Mouse (Mus musculus) forebrain, embryonic 13.5 days (tissue): Measurements from ENCODE around the gene Rgs12. TPM values are rescaled to one million over a fixed set of nuclear protein-coding genes. Genes with fewer than 3 reads are reported as not detected.
A peak's percentile ranks its signal among the peaks of the same experiment; 100 is the strongest.

ENCODE experiments used
- ATAC-seq: fragments of 200-750 bp; cut with Nextera tagmentation; 2 replicates; pipeline ENCODE4 v1.8.0; 2017
- H3K27ac ChIP-seq: fragments of 300-500 bp; sonication (generic); 2 replicates; pipeline ENCODE4 v1.5.1; 2015; ENCODE audit warnings: inconsistent platforms, mild to moderate bottlenecking, moderate library complexity
- H3K27me3 ChIP-seq: fragments of 300-500 bp; sonication (generic); 2 replicates; pipeline ENCODE4 v1.6.1; 2015; ENCODE audit warnings: mild to moderate bottlenecking, inconsistent platforms
- H3K36me3 ChIP-seq: fragments of 300-500 bp; sonication (generic); 2 replicates; pipeline ENCODE4 v1.6.1; 2015; ENCODE audit warnings: mild to moderate bottlenecking, inconsistent platforms; ENCODE audit not compliant: poor library complexity, severe bottlenecking
- H3K4me1 ChIP-seq: fragments of 300-500 bp; sonication (generic); 2 replicates; pipeline ENCODE4 v1.6.1; 2015; ENCODE audit warnings: inconsistent platforms
- H3K4me2 ChIP-seq: fragments of 300-500 bp; sonication (generic); 2 replicates; pipeline ENCODE4 v1.6.1; 2015; ENCODE audit warnings: inconsistent platforms, mild to moderate bottlenecking, moderate library complexity
- H3K4me3 ChIP-seq: fragments of 300-500 bp; sonication (generic); 2 replicates; pipeline ENCODE4 v1.5.1; 2015; ENCODE audit warnings: mild to moderate bottlenecking, inconsistent platforms
- H3K9ac ChIP-seq: fragments of 300-500 bp; sonication (generic); 2 replicates; pipeline ENCODE4 v1.6.1; 2015; ENCODE audit warnings: mild to moderate bottlenecking, inconsistent platforms
- H3K9me3 ChIP-seq: fragments of 300-500 bp; sonication (generic); replicated peaks from 2 replicates; pipeline ENCODE4 v1.6.1; 2016; ENCODE audit warnings: inconsistent platforms
- WGBS: fragments of 180-500 bp; shearing (Covaris S2); methylation state at CpG from one replicate; pipeline ENCODE4 v1.1.7; 2015; 5-methylcytosine and 5-hydroxymethylcytosine counted together
- polyA plus RNA-seq: library from polyadenylated mRNA; unstranded; fragments of >200 nt; fragmentation: Nextera tagmentation; extraction: Ambion mirVana; gene quantifications from 2 replicates; pipeline ENCODE4 v1.2.1, GENCODE M21; 2015

The Rgs12 gene
- polyA plus RNA-seq, 1 experiment from 2014 or later: 64.7 TPM

DNA sequence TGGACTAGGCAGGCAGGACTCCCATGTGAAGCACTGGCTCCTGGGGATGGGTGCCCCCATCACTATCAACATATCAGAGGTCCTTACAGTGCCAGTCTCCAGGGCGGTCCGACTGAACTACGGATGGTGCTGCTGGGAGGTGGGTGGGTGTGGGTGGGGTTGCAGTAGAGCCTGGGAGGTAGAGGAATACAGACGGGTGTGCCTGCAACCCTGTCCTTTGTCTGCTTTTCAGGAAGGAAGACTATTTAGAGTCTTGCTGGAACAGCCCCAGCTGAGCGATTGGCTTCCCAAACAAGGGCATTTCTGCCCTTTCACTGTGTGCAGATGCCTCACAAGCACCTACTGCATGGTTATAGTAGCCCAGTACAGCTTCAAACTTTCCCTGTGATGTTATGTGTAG, 19.1 kb downstream of the Rgs12 start:
- H3K4me1 ChIP-seq: peaks cover 5% of the 10 kb centered on the region; the same call in 1 of the 2 replicates
- H3K4me2 ChIP-seq: no peak overlapping the region
- no peaks in the 10 kb centered on the region for H3K9me3 ChIP-seq
- H3K27ac ChIP-seq: no peak overlapping the region
- H3K27me3 ChIP-seq: no peaks in the 10 kb centered on the region
- no peak for ATAC-seq
- H3K9ac ChIP-seq: no peak overlapping the region
- WGBS: 84% methylated on average over 5 of the region's 5 CpGs
- peaks cover 69% of the 10 kb centered on the region for H3K36me3 ChIP-seq
- no peak overlapping the region for H3K4me3 ChIP-seq

DNA sequence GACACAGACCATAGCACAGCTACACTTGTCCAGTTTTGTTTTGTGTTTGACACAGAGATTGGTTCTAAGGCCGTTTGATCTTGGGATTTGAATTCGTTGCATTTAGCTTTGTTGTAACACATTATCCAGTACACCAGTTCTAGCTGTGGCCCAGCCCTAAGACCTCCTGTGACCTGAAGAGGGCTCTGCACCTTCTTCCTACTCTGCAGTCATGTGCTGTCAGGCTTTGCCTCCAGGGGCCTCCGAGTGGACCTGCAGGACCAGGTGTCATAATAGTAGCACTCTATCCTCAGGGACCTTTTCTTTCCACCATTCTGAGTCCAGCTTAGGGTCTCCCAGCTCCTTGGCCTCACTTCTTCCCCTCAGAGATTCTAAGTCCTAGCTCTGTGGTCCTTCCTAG, 23.2 kb downstream of the Rgs12 start:
- H3K27ac ChIP-seq: no peak overlapping the region
- no peak overlapping the region for H3K9ac ChIP-seq
- H3K4me3 ChIP-seq: no peak overlapping the region
- no peaks in the 10 kb centered on the region for H3K9me3 ChIP-seq
- 93% methylated on average over 3 of the region's 3 CpGs for WGBS
- no peak overlapping the region for H3K4me2 ChIP-seq
- H3K27me3 ChIP-seq: no peaks in the 10 kb centered on the region
- peaks cover 79% of the 10 kb centered on the region for H3K36me3 ChIP-seq
- H3K4me1 ChIP-seq: peaks cover 5% of the 10 kb centered on the region; the same call in 1 of the 2 replicates
- no peak for ATAC-seq

DNA sequence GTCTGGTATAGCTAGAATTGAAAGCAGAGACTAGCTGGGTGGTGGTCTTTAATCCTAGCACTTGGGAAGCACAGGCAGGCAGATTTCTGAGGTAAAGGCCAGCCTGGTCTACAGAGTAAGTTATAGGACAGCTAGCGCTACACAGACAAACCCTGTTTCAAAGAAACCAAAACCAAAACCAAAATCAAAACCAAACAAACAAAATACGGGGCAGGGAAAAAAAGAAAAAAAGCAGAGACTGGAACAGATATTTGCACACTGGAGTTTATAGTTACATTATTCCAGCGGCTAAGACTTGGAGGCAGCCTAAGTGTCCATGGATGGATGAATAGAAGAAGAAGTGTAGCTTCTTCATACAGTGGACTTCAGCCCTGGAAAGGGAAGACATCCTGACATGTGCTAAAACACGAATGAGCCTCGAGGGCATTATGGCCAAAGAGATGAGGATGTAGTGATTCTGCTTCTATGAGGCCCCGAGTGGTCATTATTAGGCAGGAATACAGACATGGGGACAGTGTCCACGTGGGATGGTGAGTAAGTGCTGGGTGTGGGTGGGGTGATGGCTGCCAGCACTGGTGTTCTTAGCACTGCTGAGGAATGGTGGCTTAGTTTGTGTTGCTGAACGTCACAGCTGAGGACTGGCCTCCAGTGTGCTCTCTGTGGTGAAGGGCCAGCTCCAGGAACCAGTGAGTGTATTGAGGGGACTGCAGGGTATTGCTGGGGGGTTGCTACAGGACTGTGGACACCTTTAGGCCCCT, 24.5 kb downstream of the Rgs12 start:
- H3K9ac ChIP-seq: peak overlapping the region; percentile 34; the same call in 1 of the 2 replicates
- no peak for ATAC-seq
- no peaks in the 10 kb centered on the region for H3K27me3 ChIP-seq
- no peak overlapping the region for H3K27ac ChIP-seq
- no peaks in the 10 kb centered on the region for H3K9me3 ChIP-seq
- no peak overlapping the region for H3K4me2 ChIP-seq
- peaks cover 77% of the 10 kb centered on the region for H3K36me3 ChIP-seq
- H3K4me3 ChIP-seq: no peak overlapping the region
- peaks cover 5% of the 10 kb centered on the region; the same call in 1 of the 2 replicates for H3K4me1 ChIP-seq
- 84% methylated on average over 8 of the region's 8 CpGs for WGBS

DNA sequence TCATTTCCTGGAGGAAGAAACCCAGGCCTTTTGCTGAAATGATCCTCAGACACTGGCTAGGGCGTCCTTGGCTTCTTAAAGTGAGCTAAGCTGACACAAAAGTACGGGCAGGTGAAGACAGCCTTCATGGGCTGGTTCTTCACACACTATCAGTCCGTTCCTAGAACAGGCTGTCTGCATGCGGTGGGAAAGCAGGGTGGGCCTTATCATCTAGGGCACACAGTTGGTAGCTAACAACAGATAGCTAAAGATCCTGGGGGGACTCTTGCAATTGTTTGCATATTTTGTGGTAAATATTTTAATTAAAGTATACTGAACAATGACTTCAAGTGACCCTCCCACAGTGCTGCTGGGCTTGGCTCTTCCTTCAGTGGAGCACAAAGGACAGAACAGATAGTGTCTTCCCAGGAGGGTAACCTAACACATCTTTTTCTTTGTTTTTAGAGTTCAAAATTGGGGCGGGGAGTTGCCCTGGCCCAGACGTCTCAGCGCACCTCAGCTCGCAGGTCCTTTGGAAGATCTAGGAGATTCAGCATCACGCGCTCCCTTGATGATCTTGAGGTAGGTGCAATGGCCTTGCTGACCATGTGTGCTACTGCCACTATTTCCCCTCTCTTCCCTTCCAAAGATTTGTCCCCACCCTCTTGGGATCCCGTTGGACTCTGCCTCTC, 25.7 kb downstream of the Rgs12 start:
- ATAC-seq: no peak
- no peaks in the 10 kb centered on the region for H3K27me3 ChIP-seq
- H3K36me3 ChIP-seq: peaks cover 82% of the 10 kb centered on the region
- no peak overlapping the region for H3K9ac ChIP-seq
- peaks cover 8% of the 10 kb centered on the region; the same call in 1 of the 2 replicates for H3K4me1 ChIP-seq
- H3K4me3 ChIP-seq: no peak overlapping the region
- H3K9me3 ChIP-seq: no peaks in the 10 kb centered on the region
- no peak overlapping the region for H3K4me2 ChIP-seq
- H3K27ac ChIP-seq: no peak overlapping the region
- WGBS: 89% methylated on average over 11 of the region's 11 CpGs

DNA sequence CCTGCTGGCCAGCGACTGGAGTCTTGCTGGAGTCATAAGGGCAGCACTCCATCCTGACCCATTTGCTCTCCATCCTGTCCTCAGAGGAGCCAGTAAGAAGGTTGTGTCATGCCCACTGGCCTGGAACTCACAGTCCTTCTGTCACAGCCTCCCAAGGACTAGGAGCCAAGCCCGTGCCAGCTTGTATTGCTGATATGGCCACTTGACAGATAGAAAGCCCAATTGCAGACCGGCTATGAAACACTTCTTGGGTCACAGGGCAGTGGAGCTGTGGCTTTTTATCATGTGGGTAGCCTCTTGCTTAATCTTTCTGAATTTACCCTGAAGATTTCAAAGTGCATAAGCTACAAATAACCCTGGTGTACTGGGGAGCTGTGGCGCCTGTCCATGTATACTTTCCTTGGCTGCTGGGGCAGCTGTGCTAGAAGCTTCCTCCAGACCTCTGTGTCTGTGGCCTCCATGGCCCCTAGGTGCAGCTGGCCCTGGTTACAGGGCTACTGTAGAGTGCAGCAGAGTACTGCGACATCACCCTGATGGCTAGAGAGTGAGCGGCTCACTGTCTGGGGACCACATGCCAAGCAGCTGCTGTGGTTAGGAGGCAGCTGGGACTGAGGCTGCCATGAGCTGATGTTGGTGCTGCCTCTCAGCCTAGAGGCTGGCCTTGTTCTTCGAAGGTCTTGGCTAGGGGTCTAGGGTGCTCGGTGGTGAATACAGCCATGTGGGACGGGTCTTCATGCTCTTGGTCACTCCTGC, 27.5 kb downstream of the Rgs12 start:
- Histone ChIP-seq H3K4me3 (no peak overlapping the region), H3K9me3 (no peaks in the 10 kb centered on the region), H3K36me3 (peaks cover 76% of the 10 kb centered on the region), H3K4me2 (no peak overlapping the region), H3K27ac (no peak overlapping the region), H3K9ac (no peak overlapping the region), H3K4me1 (0 out of 2 replicates have a peak, but pooled peaks cover 7% of the 10 kb centered on the region), H3K27me3 (no peaks in the 10 kb centered on the region)
- ATAC-seq: no peak
- WGBS: 92% methylated on average over 9 of the region's 9 CpGs

DNA sequence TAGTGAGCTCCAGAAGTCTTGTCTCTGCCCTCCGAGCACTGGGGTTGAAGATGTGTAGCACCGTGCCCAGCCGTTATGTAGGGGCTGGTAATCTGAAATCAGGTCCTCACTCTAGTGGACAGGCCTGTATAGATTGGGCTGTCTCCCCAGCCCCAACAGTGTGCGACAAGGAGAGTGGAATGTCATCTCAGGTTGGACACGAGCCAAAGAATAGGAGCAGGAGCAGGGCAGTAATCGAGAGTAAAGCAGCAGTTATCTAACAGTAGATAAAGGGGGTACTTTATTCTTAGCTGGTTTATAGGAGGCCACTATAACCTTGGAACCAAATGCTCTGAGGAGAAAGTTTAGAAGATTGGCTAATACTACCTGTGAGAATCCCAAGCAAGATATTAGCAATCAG, 30.9 kb downstream of the Rgs12 start:
- no peak overlapping the region for H3K4me3 ChIP-seq
- H3K27me3 ChIP-seq: no peaks in the 10 kb centered on the region
- H3K4me2 ChIP-seq: no peak overlapping the region
- no peaks in the 10 kb centered on the region for H3K9me3 ChIP-seq
- H3K36me3 ChIP-seq: peaks cover 79% of the 10 kb centered on the region
- 79% methylated on average over 6 of the region's 6 CpGs for WGBS
- H3K9ac ChIP-seq: no peak overlapping the region
- no peak overlapping the region for H3K27ac ChIP-seq
- no peak for ATAC-seq
- H3K4me1 ChIP-seq: 0 out of 2 replicates have a peak, but pooled peaks cover 13% of the 10 kb centered on the region

DNA sequence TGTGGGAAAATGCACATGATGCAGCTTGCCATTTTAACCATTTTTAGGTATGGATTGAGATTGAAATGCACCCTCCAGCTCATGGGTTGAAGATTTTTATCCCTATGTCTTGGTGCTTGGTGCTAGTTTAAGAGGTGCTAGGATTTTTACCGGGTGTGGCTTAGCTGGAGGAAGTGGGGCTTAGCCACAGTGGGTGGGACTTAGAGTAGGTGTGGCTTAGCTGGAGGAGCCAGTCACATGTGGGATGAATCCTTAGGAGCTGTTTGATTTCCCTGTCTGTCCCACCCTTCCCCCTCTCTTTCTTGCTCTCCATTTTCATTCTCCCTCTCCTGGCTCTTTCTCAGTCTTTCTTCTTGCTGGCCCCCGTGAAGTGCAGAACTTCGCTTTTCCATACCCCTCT, 32.5 kb downstream of the Rgs12 start:
- Histone ChIP-seq H3K9ac (no peak overlapping the region), H3K36me3 (peaks cover 68% of the 10 kb centered on the region), H3K27me3 (no peaks in the 10 kb centered on the region), H3K9me3 (no peaks in the 10 kb centered on the region), H3K4me2 (no peak overlapping the region), H3K27ac (no peak overlapping the region), H3K4me3 (no peak overlapping the region), H3K4me1 (0 out of 2 replicates have a peak, but pooled peaks cover 13% of the 10 kb centered on the region)
- WGBS: 44% methylated on average over 3 of the region's 3 CpGs
- no peak for ATAC-seq

DNA sequence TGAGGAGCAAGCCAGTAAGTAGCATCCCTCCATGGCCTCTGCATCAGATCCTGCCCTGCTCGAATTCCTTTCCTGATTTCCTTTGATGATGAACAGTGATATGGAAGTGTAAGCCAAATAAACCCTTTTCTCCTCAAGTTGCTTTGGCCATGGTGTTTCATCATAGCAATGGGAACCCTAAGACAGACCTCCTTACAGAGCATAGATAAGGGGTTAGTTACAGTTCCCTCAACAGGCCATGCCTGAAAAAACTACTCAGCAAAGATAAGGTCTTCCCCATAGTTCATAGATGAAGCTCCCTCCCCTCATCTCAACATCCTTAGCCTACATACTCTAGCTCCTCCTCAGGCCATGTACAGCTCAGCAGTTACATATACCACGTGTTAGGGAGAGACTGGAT, 35.7 kb downstream of the Rgs12 start:
- H3K27me3 ChIP-seq: no peaks in the 10 kb centered on the region
- peaks cover 57% of the 10 kb centered on the region for H3K36me3 ChIP-seq
- no peak overlapping the region for H3K4me2 ChIP-seq
- H3K4me3 ChIP-seq: no peak overlapping the region
- WGBS: 63% methylated on average over 2 of the region's 2 CpGs
- H3K9ac ChIP-seq: no peak overlapping the region
- H3K27ac ChIP-seq: no peak overlapping the region
- H3K9me3 ChIP-seq: no peaks in the 10 kb centered on the region
- H3K4me1 ChIP-seq: peaks cover 23% of the 10 kb centered on the region
- ATAC-seq: no peak

DNA sequence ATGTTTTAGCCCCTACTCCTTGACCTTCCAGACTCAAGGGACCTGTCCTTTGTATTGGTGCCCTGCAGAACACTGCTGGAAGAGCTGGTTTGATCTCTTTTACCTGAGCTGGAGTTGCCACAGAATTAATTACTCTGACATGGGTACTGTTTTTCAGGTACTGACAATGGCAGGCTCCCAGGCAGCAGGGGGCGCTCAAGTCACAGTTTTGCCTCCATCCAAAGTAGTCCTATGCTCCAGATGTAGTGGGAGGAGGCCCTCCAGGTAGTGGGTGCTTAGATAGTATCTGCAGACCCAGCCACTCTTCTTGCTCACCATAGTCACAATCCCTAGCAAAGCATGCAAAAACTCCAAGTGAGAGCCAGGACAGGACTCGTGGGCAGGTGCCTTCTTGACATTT, 36.6 kb downstream of the Rgs12 start:
- H3K27me3 ChIP-seq: no peaks in the 10 kb centered on the region
- WGBS: 36% methylated on average over 2 of the region's 2 CpGs
- no peak overlapping the region for H3K4me3 ChIP-seq
- H3K9me3 ChIP-seq: no peaks in the 10 kb centered on the region
- H3K4me2 ChIP-seq: no peak overlapping the region
- peaks cover 23% of the 10 kb centered on the region for H3K4me1 ChIP-seq
- ATAC-seq: no peak
- H3K27ac ChIP-seq: no peak overlapping the region
- H3K36me3 ChIP-seq: peaks cover 58% of the 10 kb centered on the region
- no peak overlapping the region for H3K9ac ChIP-seq

DNA sequence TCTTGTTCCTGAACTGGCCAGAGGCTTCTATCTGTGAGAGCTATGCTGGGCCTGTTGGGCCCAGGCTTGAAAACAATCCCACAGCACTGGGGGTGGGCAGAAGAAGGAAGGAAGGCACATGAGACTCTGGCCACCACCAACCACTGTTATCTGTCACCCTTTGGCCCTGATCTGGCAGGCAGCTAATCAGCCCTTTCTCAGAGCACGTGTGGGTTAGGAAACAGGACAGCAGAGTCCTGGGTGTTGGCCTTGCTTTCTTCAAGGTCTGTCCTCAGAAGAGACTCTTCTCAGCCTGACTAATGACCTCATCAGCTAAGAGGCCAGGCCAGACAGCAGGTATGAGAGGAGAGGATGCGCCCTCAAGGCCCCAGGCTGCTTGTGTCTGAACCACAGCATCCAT, 38.2 kb downstream of the Rgs12 start:
- Histone ChIP-seq H3K27me3 (no peaks in the 10 kb centered on the region), H3K27ac (no peak overlapping the region), H3K4me2 (no peak overlapping the region), H3K9me3 (no peaks in the 10 kb centered on the region), H3K4me3 (no peak overlapping the region), H3K9ac (no peak overlapping the region; the same call in 1 of the 2 replicates), H3K4me1 (peaks cover 15% of the 10 kb centered on the region), H3K36me3 (peaks cover 51% of the 10 kb centered on the region)
- no peak for ATAC-seq
- WGBS: 80% methylated on average over 2 of the region's 2 CpGs

DNA sequence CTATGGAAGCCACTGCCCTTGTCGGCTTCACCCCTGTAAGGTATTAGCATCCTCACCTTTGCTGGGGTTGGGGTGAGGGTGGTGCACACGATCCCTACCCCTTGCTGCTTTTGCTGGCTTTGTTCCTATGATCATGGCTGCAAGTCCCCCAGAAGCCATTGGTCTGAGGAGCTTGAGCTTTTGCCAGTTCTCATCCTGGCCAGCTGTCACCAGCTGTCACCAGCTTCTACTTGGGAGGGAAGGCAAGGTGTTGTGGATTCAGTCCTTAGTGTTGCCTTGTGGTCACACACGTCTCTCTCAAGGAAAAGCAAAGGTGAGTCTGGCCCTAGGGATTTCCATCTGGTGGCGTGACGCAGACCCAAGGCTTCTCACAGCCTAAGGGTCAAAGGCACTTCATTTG, 39.4 kb downstream of the Rgs12 start:
- no peaks in the 10 kb centered on the region for H3K27me3 ChIP-seq
- peaks cover 15% of the 10 kb centered on the region for H3K4me1 ChIP-seq
- peaks cover 38% of the 10 kb centered on the region for H3K36me3 ChIP-seq
- H3K9me3 ChIP-seq: no peaks in the 10 kb centered on the region
- no peak overlapping the region for H3K9ac ChIP-seq
- 89% methylated on average over 5 of the region's 5 CpGs for WGBS
- H3K27ac ChIP-seq: peak overlapping the region; percentile 7; the same call in 1 of the 2 replicates
- H3K4me3 ChIP-seq: no peak overlapping the region
- no peak overlapping the region for H3K4me2 ChIP-seq
- no peak for ATAC-seq

DNA sequence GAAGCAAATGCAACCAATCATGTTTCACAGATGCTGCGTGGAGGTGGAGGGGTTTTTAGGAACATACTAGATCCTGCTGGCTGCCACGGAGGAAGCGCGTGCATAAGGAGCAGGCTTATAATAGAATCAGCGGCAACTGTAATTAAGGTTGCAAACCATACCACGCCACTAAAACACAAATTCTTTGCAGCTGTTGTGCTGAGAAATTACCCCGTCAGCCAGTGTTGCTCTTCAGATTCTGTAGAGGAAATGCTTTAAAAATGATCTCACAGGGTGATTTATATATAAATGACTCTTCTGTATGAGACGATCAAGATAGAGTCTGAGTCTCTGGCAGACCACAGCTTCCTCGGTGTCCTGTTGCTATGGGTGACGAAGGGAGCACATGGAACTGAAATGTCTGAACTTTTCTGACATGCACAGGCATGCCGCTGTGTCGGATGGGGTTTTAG, 40.1 kb downstream of the Rgs12 start:
- ATAC-seq: no peak
- H3K4me1 ChIP-seq: peaks cover 15% of the 10 kb centered on the region
- peak overlapping the region; percentile 7; the same call in 1 of the 2 replicates for H3K27ac ChIP-seq
- no peaks in the 10 kb centered on the region for H3K9me3 ChIP-seq
- H3K9ac ChIP-seq: no peak overlapping the region
- H3K27me3 ChIP-seq: no peaks in the 10 kb centered on the region
- 62% methylated on average over 12 of the region's 12 CpGs for WGBS
- peaks cover 32% of the 10 kb centered on the region for H3K36me3 ChIP-seq
- H3K4me2 ChIP-seq: no peak overlapping the region
- no peak overlapping the region for H3K4me3 ChIP-seq
